Mouse (Mus musculus): ENCODE measurements around the gene Cyp2c67. TPM values are rescaled to one million over a fixed set of nuclear protein-coding genes. Genes with fewer than 3 reads are reported as not detected.
"Not testable (repeated sequence)": the region's sequence is repeated elsewhere in the genome, so short reads cannot be mapped to it uniquely, and the experiment has no call there.

Gene Cyp2c67
- polyA plus RNA-seq (2012; rRNA removed): 0.06 TPM in 1 of 2 replicates, not detected in the other

- DNase-seq (ENCODE audit: low read depth): no peak
Observed at GRCm38 (mm10) chr19:39648938-39649337, at the start of gene Cyp2c67. Gene Cyp2c67 (minus strand): TSS chr19:39649051.

- not testable (repeated sequence) for DNase-seq (ENCODE audit: low read depth)
Observed at GRCm38 (mm10) chr19:39665650-39666049, 16.8 kb upstream of the Cyp2c67 start.

GRCm38 (mm10) chr19:39652381-39652780 is 3.5 kb upstream of the Cyp2c67 start:
- DNase-seq (ENCODE audit: low read depth): no peak

- DNase-seq (ENCODE audit: low read depth): no peak
Observed at GRCm38 (mm10) chr19:39647519-39647918, 1.3 kb downstream of the Cyp2c67 start.

- not testable (repeated sequence) for DNase-seq (ENCODE audit: low read depth)
Observed at GRCm38 (mm10) chr19:39644551-39644950, 4.3 kb downstream of the Cyp2c67 start.

Other genes starting within 250 kb of the Cyp2c67 start
- gene Cyp2c38, start 186.0 kb downstream of the Cyp2c67 start, polyA plus RNA-seq (2012; rRNA removed): not detected in 2 replicates
- gene Cyp2c39, start 138.2 kb downstream of the Cyp2c67 start, polyA plus RNA-seq (2012; rRNA removed): not detected in 2 replicates
- 0.47 TPM in 1 of 2 replicates, not detected in the other for gene Cyp2c68, start 92.0 kb upstream of the Cyp2c67 start, polyA plus RNA-seq (2012; rRNA removed)
- 0.08 and 0.55 TPM in 2 replicates for gene Cyp2c40, start 163.8 kb upstream of the Cyp2c67 start, polyA plus RNA-seq (2012; rRNA removed)
- 0.05 and 0.18 TPM in 2 replicates for gene Cyp2c69, start 237.7 kb upstream of the Cyp2c67 start, polyA plus RNA-seq (2012; rRNA removed)

All from gonadal fat pad, adult 2 months (tissue).